Mouse (Mus musculus) frontal cortex, adult 2 months (tissue): Measurements from ENCODE around the gene Tnfrsf21. TPM values are rescaled to one million over a fixed set of nuclear protein-coding genes. Genes with fewer than 3 reads are reported as not detected.

Experiments
- DNase-seq, 2 experiments: peaks; one replicate each; pipeline ENCODE4 v3.0.0; 2022; ENCODE audit warnings: low spot score in 1 of 2; ENCODE audit errors: extremely low spot score in 1 of 2
- polyA plus RNA-seq: library from polyadenylated mRNA; depleted of rRNA; stranded (reverse); fragments of >200 nt; gene quantifications from 2 replicates; pipeline ENCODE4 v1.2.3, GENCODE M21; 2012

Gene Tnfrsf21
- polyA plus RNA-seq, 1 experiment: 48.3 TPM

GRCm38 (mm10) chr17:43023637-43024217, 7.4 kb downstream of the Tnfrsf21 start:
- DNase-seq: no peak

GRCm38 (mm10) chr17:43024531-43024930, 8.2 kb downstream of the Tnfrsf21 start:
- no peak for DNase-seq

- DNase-seq: no peak
Measured at GRCm38 (mm10) chr17:43025048-43025447, 8.7 kb downstream of the Tnfrsf21 start.

GRCm38 (mm10) chr17:43025819-43026593, 9.7 kb downstream of the Tnfrsf21 start:
- DNase-seq: no peak

DNA sequence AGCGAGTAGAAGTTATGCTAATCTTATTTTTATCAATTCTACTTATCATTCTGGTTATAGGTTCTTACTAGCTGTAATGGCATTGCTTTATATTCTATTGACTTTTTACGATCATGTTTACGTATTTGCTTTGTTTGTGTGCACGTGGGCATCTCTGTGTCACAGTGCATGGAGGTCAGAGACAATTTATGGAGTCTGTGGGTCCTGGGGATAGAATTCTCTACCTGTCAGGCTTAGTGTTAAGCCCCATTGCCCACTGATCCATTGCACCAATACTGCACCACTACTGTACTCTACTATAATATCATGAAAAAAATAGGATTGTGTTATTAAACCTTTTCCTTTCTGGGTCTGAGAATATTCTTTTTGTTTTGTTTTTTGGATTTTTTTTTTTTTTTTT, 10.4 kb downstream of the Tnfrsf21 start:
- DNase-seq: no peak

- no peak for DNase-seq
Measured at GRCm38 (mm10) chr17:43029546-43029945, 13.2 kb downstream of the Tnfrsf21 start.

GRCm38 (mm10) chr17:43030290-43030689, 13.9 kb downstream of the Tnfrsf21 start:
- DNase-seq: peak in 1 of 2 experiments; percentile 35

DNA sequence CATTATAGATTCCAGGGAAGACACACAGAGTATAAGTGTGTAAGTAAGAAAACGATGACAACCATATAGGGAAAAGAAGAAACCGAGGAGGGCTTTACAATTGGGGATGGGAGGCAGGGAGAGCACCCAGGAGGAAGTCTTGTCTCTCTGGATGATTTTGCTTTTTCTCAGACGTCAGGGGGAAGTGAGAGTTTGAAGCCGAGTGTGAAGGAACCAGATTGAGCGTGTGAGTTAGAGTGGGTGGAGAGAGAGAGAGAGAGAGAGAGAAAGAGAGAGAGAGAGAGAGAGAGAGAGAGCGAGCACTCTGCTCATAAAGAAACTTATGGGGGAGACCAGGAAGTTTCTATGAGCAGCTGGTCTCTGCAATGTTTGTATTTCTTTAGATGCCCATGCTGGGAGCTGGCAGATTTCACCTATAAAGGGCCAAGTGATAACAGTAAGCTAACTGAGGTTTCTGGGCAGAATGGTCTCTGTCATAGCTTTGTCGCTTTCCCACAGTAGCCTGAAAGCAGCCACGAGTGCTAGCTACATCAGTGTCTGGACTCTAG, 16.2 kb downstream of the Tnfrsf21 start:
- peak in 1 of 2 experiments; percentile 71 for DNase-seq

- no peak for DNase-seq
Measured at GRCm38 (mm10) chr17:43035386-43035785, 19.0 kb downstream of the Tnfrsf21 start.

DNA sequence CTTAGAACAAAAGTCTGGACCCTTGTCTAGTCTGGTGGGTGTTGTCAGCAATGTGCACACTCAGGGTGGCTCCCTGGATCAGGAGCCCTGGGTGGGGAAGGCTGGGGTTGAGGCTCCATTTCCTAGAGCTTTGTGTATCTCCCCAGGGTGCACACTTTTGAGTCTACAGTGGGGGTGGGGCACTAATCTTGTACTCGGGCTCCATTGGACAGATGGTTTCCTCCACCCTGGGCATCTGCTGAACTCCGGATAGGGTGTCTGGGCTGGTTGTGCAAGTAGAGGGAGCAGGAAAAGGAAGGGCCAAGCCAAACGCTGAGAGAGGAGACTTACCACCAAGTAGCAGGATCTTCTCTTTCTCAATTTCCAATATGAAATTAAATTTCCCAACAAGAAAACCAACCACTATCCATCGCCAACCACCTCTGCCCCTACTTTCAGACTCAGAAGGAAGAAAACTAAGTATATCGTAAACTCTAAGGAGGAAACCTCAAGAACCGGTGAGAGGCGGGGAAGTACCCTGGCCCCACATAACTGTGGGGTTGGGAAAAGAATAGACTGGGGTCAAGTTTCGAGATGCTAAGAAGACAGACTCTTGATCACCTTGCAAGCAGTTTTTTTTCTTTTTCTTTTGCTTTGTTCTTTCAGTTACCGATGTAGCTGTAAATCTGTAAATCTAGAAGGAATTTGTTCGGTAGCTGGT, 19.9 kb downstream of the Tnfrsf21 start:
- no peak for DNase-seq

DNA sequence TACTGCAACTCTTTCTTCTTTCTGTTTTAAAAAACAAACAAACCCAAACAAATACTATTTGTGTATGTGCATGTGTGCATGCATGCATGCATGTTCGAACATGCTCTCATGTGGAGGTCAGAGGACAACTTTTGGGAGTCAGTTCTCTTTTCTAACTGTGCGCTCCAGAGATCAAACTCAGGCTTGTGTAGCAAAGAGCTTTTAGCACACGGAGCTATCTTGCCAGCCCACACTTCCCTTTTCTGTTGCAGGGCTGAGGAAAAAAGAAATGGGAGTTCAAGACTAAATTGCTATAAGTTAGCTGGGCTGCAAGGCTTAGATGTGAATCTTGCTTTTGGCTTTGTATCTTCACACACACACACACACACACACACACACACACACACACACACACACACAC, 24.2 kb downstream of the Tnfrsf21 start:
- no peak for DNase-seq

GRCm38 (mm10) chr17:43050619-43051018, 34.3 kb downstream of the Tnfrsf21 start:
- DNase-seq: no peak

- no peak for DNase-seq
Measured at GRCm38 (mm10) chr17:43052791-43053190, 36.4 kb downstream of the Tnfrsf21 start.

DNA sequence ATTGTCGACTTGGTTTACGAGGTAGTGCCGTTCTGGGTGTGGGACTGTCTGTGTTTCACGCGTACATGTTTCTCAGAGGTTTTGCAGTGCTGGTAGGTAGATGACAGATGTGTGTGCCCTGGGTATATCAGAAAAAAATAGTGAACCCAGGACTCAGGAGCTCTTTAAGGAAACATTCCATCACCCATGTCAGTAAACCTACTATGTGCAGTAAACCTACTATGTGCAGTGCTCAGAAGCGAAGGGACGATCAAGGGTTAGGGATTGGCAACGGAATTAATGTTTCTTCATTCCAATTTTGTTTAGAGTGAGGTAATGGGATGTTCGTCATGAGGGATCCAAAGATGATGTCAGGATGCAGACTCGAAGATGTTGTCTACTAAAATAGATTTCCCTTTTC, 37.6 kb downstream of the Tnfrsf21 start:
- no peak for DNase-seq

GRCm38 (mm10) chr17:43058277-43059025, 42.1 kb downstream of the Tnfrsf21 start:
- no peak for DNase-seq

- DNase-seq: peak in 1 of 2 experiments; percentile 26
Measured at GRCm38 (mm10) chr17:43064705-43065104, 48.4 kb downstream of the Tnfrsf21 start.

DNA sequence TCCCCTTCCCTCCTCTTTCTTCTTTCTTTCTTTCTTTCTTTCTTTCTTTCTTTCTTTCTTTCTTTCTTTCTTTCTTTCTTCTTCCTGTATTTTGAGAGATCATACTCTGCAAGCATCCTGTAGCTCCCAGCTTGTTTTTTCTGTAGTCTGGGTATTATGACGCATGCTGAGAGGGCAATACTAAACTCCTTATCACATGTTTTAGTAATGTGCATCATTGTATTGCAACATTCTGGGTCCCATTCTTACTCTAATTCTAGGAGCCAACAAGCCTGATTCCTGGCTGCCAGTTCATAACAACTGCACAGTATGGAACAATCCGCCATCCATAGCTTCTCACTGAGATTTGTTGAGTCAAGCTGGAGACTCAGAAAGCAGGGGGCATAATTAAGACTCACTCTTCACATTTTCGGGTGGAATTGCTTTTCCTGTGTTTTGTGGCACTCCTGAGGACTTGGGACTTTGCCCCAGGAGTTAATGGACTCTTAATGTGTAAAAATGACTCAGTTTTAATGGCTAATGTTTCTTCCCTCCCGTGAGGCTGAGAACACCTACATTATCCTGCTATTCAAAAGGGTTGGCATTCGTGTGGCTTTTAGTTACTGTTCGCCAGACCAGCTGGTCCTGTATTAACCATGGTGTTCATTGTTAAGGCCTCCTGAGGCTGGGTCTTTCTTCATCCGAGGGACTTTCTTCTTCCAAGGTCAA, 52.6 kb downstream of the Tnfrsf21 start:
- DNase-seq: no peak

DNA sequence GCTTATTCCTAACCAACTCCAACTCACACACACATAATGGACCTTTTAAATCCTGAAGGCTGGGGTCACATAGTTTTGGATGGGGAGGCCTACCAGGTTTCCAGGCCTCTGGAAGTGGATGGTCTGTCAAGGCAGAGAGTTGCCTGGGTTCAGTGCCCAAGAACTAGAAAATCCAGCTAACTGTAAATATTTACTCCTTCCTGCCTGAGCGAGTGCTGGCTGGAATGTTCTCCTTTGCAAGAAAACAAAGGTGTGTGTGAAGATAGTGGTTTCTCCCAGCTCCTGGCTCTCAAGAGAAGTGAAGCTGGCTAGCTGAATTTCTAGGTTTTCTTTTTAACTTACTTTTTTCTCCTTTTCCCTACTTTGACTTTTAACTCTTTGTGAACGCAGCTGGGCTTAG, 54.6 kb downstream of the Tnfrsf21 start:
- no peak for DNase-seq

DNA sequence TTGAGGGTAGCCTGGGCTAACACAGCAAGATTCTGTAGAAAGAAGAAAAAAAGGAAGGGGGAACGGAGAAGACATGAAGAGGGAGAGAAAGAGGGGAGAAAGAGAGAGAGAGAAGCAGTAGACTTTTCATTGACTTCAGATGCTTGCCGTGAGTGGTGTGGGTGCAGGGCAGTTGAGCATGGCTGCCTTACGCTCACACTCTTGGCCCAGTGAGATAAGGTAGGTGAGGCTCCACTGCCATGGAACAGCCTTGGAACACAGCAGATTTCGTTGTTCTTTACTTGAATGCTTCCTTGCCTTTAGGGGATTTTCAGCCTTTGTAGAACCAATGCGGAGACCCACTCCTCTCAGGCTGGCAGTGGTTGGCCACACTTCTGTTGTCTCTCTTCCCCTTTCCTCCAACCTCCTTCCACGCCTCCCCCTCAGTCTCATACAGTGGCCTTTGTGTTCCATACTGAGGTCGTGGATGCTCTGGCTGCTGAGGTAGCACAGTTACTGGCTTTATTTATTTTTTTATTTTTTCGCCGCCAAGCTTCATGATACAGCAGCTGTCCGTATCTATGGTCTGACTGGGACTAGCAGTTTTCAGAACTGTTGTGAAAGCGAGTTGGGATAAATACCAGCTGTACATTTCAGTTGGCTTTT, 55.9 kb downstream of the Tnfrsf21 start:
- DNase-seq: no peak

DNA sequence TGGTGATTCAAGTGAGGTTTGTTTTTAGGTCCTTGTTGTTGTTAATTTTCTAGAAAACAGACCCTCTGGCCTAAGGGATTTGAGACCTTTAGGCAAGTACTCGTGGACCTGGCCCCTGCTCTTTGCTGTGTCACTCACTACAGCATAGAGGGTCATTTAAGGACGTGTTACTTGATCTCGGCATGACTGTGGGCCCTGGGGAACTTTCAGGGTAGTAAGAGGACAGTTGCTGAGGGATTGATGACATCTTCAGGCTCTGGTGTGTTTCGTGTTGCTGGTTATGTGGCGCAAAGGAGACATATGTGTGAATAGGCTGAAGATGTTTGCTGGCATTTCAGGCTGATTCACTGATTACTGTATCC, 56.4 kb downstream of the Tnfrsf21 start:
- DNase-seq: no peak
